Mouse (Mus musculus) heart, embryonic 14.5 days (tissue): ENCODE measurements around the gene Tmem216. TPM values are rescaled to one million over a fixed set of nuclear protein-coding genes. Genes with fewer than 3 reads are reported as not detected.
"Not testable (repeated sequence)": the region's sequence is repeated elsewhere in the genome, so short reads cannot be mapped to it uniquely, and the experiment has no call there.

Experiments
- ATAC-seq: fragments of 200-750 bp; cut with Nextera tagmentation; 2 replicates; pipeline ENCODE4 v1.8.0; 2017; ENCODE audit warnings: low read depth, moderate TSS enrichment; ENCODE audit not compliant: insufficient number of reproducible peaks, insufficient read depth, low FRiP score
- H3K27ac ChIP-seq, 2 experiments: fragments of 200-500 bp in 1 of 2; fragments of 300-500 bp in 1 of 2; sonication (generic) in 1 of 2; replicated peaks in 1 of 2; 2 replicates each; pipeline ENCODE4 v1.5.1; 2012 to 2014; ENCODE audit warnings: low read depth in 2 of 2, low read length in 2 of 2, control low read depth in 1 of 2, mild to moderate bottlenecking in 1 of 2, mixed read lengths in 1 of 2; ENCODE audit not compliant: control insufficient read depth in 1 of 2, insufficient read depth in 1 of 2
- H3K27me3 ChIP-seq: fragments of 300-500 bp; sonication (generic); 2 replicates; pipeline ENCODE4 v1.6.1; 2014; ENCODE audit warnings: mild to moderate bottlenecking, low read length, control low read depth; ENCODE audit not compliant: control insufficient read depth, insufficient read depth
- H3K36me3 ChIP-seq: fragments of 300-500 bp; sonication (generic); 2 replicates; pipeline ENCODE4 v1.6.1; 2014; ENCODE audit warnings: mild to moderate bottlenecking, control low read depth, low read length, mixed read lengths; ENCODE audit not compliant: control insufficient read depth, insufficient read depth
- H3K4me1 ChIP-seq, 2 experiments: fragments of 200-500 bp in 1 of 2; fragments of 300-500 bp in 1 of 2; sonication (generic) in 1 of 2; 2 replicates each; pipeline ENCODE4 v1.6.1; 2012 to 2014; ENCODE audit warnings: low read length in 2 of 2, control low read depth in 1 of 2, mixed read lengths in 1 of 2; ENCODE audit not compliant: control insufficient read depth in 2 of 2, insufficient read depth in 2 of 2
- H3K4me2 ChIP-seq: fragments of 300-500 bp; sonication (generic); 2 replicates; pipeline ENCODE4 v1.6.1; 2014; ENCODE audit warnings: mild to moderate bottlenecking, low read length
- H3K4me3 ChIP-seq, 2 experiments: fragments of 200-500 bp in 1 of 2; fragments of 300-500 bp in 1 of 2; sonication (generic) in 1 of 2; 2 replicates each; pipeline ENCODE4 v1.5.1; 2012 to 2014; ENCODE audit warnings: low read length in 2 of 2, mild to moderate bottlenecking in 2 of 2, control low read depth in 1 of 2, low read depth in 1 of 2, moderate library complexity in 1 of 2; ENCODE audit not compliant: control insufficient read depth in 1 of 2, insufficient read depth in 1 of 2
- H3K9ac ChIP-seq: fragments of 300-500 bp; sonication (generic); 2 replicates; pipeline ENCODE4 v1.6.1; 2014; ENCODE audit warnings: mild to moderate bottlenecking, low read length
- H3K9me3 ChIP-seq: fragments of 300-500 bp; sonication (generic); 2 replicates; pipeline ENCODE4 v1.6.1; 2016; ENCODE audit warnings: low read length, control low read depth; ENCODE audit not compliant: control insufficient read depth
- whole genome bisulfite sequencing: fragments of 180-500 bp; shearing (Covaris S2); extraction: QIAGEN DNeasy Blood & Tissue Kit; methylation state at CpG from one replicate; pipeline ENCODE4 v1.1.7; 2014; 5-methylcytosine and 5-hydroxymethylcytosine counted together
- polyA plus RNA-seq: library from polyadenylated mRNA; unstranded; fragments of >200 nt; fragmentation: Nextera tagmentation; extraction: Ambion mirVana; gene quantifications from 2 replicates; pipeline ENCODE4 v1.2.1, GENCODE M21; 2014

The Tmem216 gene
- polyA plus RNA-seq, 1 experiment from 2014 or later: 26.0 TPM

DNA sequence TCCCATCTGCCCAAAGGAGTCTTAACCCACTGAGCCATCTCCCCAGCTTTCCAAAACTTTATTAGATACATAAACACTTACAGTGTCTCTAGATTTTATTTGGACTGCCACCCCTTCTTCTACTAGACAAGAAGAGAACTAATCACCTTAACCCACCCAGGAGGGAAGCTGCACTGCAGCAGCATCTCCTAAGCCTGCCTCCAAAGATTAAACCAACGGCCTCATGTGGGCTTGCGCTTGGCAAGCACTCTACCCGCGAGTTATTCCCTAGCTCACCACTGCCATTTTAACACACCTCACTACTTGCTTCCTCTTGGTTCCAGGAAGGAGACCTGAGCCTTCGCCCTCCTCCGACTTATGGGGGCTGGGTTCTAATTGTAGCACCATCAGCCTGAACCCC, 8.2 kb upstream of the Tmem216 start:
- Histone ChIP-seq H3K36me3 (peaks cover 4% of the 10 kb centered on the region), H3K4me3 (no peak overlapping the region), H3K27me3 (no peaks in the 10 kb centered on the region), H3K27ac (no peak overlapping the region), H3K9ac (no peak overlapping the region), H3K9me3 (no peaks in the 10 kb centered on the region), H3K4me1 (peaks cover 14% of the 10 kb centered on the region in 2 experiments; a peak in 3 of 4 replicates), H3K4me2 (no peak overlapping the region)
- WGBS: 76% methylated on average over 6 of the region's 6 CpGs
- ATAC-seq: no peak

GRCm38 (mm10) chr19:10562351-10562750, 6.3 kb upstream of the Tmem216 start:
- Histone ChIP-seq H3K27ac (peak overlapping the region; percentile 91 to 99), H3K4me3 (no peak overlapping the region), H3K36me3 (no peaks in the 10 kb centered on the region), H3K4me1 (peaks cover 14% of the 10 kb centered on the region in 2 experiments; a peak in 3 of 4 replicates), H3K4me2 (no peak overlapping the region), H3K9ac (no peak overlapping the region; the same call in 1 of the 2 replicates), H3K9me3 (no peaks in the 10 kb centered on the region), H3K27me3 (no peaks in the 10 kb centered on the region)
- 55% methylated on average over 5 of the region's 5 CpGs for WGBS
- ATAC-seq: no peak

GRCm38 (mm10) chr19:10561558-10562314, 5.7 kb upstream of the Tmem216 start:
- Histone ChIP-seq H3K9me3 (no peaks in the 10 kb centered on the region), H3K27ac (peak overlapping the region; percentile 91 to 99), H3K36me3 (no peaks in the 10 kb centered on the region), H3K4me2 (0 out of 2 replicates have a peak overlapping the region, but pooled peaks have one; percentile 3), H3K27me3 (no peaks in the 10 kb centered on the region), H3K4me3 (no peak overlapping the region), H3K4me1 (peaks cover 14% of the 10 kb centered on the region in 2 experiments; a peak in 3 of 4 replicates), H3K9ac (peak overlapping the region; percentile 32; the same call in 1 of the 2 replicates)
- ATAC-seq: peak; percentile 84
- 27% methylated on average over 6 of the region's 6 CpGs for WGBS

DNA sequence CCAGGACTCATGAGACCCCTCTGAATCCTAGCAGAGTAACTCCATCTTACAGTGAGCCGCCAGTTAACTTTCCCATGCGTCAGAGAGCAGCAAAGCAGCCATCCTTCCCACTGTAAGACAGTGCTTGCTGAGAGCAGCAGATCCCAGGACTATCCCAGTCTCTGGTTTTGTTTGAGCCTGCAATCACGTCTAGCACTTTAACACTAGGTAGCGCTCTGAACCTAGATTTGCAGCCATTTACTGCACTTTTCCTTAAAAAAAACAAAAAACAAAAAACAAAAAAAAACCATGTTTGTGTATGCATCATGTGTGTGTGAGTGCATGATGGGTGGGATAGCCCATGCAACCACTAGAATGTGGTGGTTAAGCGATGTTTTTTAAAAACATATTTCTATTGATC, 4.1 kb upstream of the Tmem216 start:
- Histone ChIP-seq H3K27ac (no peak overlapping the region), H3K9me3 (no peaks in the 10 kb centered on the region), H3K36me3 (no peaks in the 10 kb centered on the region), H3K4me3 (no peak overlapping the region), H3K9ac (no peak overlapping the region), H3K27me3 (no peaks in the 10 kb centered on the region), H3K4me1 (peaks cover 17 to 23% of the 10 kb centered on the region in 2 experiments), H3K4me2 (no peak overlapping the region)
- 33% methylated on average over 5 of the region's 5 CpGs for WGBS
- no peak for ATAC-seq

- not testable (repeated sequence) for H3K9ac ChIP-seq, H3K4me3 ChIP-seq, H3K27me3 ChIP-seq, H3K27ac ChIP-seq, H3K4me2 ChIP-seq, H3K9me3 ChIP-seq, ATAC-seq
- Histone ChIP-seq H3K36me3 (peaks cover 12% of the 10 kb centered on the region; the same call in 1 of the 2 replicates), H3K4me1 (peaks cover 17 to 27% of the 10 kb centered on the region in 2 experiments)
- WGBS: 71% methylated on average over 4 of the region's 4 CpGs
Measured at GRCm38 (mm10) chr19:10557837-10558375, 1.9 kb upstream of the Tmem216 start.

- ATAC-seq: no peak
- Histone ChIP-seq H3K9me3 (no peaks in the 10 kb centered on the region), H3K4me3 (no peak overlapping the region), H3K27me3 (no peaks in the 10 kb centered on the region), H3K9ac (no peak overlapping the region), H3K36me3 (peaks cover 17% of the 10 kb centered on the region), H3K4me2 (no peak overlapping the region), H3K27ac (no peak overlapping the region), H3K4me1 (peaks cover 16 to 26% of the 10 kb centered on the region in 2 experiments)
- WGBS: 84% methylated on average over 2 of the region's 2 CpGs
Measured at GRCm38 (mm10) chr19:10557430-10557829, 1.4 kb upstream of the Tmem216 start.

GRCm38 (mm10) chr19:10557001-10557400, 963 bp upstream of the Tmem216 start:
- H3K4me2 ChIP-seq: no peak overlapping the region
- no peak for ATAC-seq
- H3K27ac ChIP-seq: no peak overlapping the region
- peaks cover 21% of the 10 kb centered on the region for H3K36me3 ChIP-seq
- H3K4me3 ChIP-seq: no peak overlapping the region
- no peak overlapping the region for H3K9ac ChIP-seq
- 69% methylated on average over 2 of the region's 2 CpGs for WGBS
- H3K27me3 ChIP-seq: no peaks in the 10 kb centered on the region
- H3K9me3 ChIP-seq: no peaks in the 10 kb centered on the region
- peaks cover 12 to 21% of the 10 kb centered on the region in 2 experiments for H3K4me1 ChIP-seq
